Mouse (Mus musculus) lung, embryonic 15.5 days (tissue): ENCODE data around the gene Tanc2. TPM values are rescaled to one million over a fixed set of nuclear protein-coding genes. Genes with fewer than 3 reads are reported as not detected.

Experiments used
- ATAC-seq: fragments of 200-750 bp; cut with Nextera tagmentation; 2 replicates; pipeline ENCODE4 v1.8.0; 2017; ENCODE audit warnings: moderate number of reproducible peaks, borderline replicate concordance; ENCODE audit not compliant: low FRiP score, low TSS enrichment; ENCODE audit errors: extremely low read depth
- H3K27ac ChIP-seq: fragments of 300-500 bp; sonication (generic); 2 replicates; pipeline ENCODE4 v1.5.1; 2015; ENCODE audit warnings: moderate library complexity, mild to moderate bottlenecking, inconsistent platforms
- H3K27me3 ChIP-seq: fragments of 300-500 bp; sonication (generic); 2 replicates; pipeline ENCODE4 v1.6.1; 2015; ENCODE audit warnings: inconsistent platforms
- H3K36me3 ChIP-seq: fragments of 300-500 bp; sonication (generic); 2 replicates; pipeline ENCODE4 v1.6.1; 2015; ENCODE audit warnings: inconsistent platforms
- H3K4me1 ChIP-seq: fragments of 300-500 bp; sonication (generic); 2 replicates; pipeline ENCODE4 v1.6.1; 2015; ENCODE audit warnings: inconsistent platforms
- H3K4me2 ChIP-seq: fragments of 300-500 bp; sonication (generic); 2 replicates; pipeline ENCODE4 v1.6.1; 2015; ENCODE audit warnings: inconsistent platforms, mild to moderate bottlenecking, moderate library complexity
- H3K4me3 ChIP-seq: fragments of 300-500 bp; sonication (generic); 2 replicates; pipeline ENCODE4 v1.5.1; 2015; ENCODE audit warnings: mild to moderate bottlenecking, inconsistent platforms
- H3K9ac ChIP-seq: fragments of 300-500 bp; sonication (generic); 2 replicates; pipeline ENCODE4 v1.6.1; 2015; ENCODE audit warnings: inconsistent platforms
- H3K9me3 ChIP-seq: fragments of 300-500 bp; sonication (generic); 2 replicates; pipeline ENCODE4 v1.6.1; 2016; ENCODE audit warnings: inconsistent platforms
- WGBS: fragments of 180-500 bp; shearing (Covaris S2); methylation state at CpG from one replicate; pipeline ENCODE4 v1.1.7; 2015; 5-methylcytosine and 5-hydroxymethylcytosine counted together
- microRNA-seq: library from miRNA; unstranded; fragments of <30 nt; microRNA quantifications from one replicate; pipeline ENCODE4, GENCODE M21; 2016
- polyA plus RNA-seq: library from polyadenylated mRNA; unstranded; fragments of >200 nt; fragmentation: Nextera tagmentation; extraction: Ambion mirVana; gene quantifications from 2 replicates; pipeline ENCODE4 v1.2.1, GENCODE M21; 2015

The Tanc2 gene
- polyA plus RNA-seq, 1 experiment from 2014 or later: 13.9 TPM

DNA sequence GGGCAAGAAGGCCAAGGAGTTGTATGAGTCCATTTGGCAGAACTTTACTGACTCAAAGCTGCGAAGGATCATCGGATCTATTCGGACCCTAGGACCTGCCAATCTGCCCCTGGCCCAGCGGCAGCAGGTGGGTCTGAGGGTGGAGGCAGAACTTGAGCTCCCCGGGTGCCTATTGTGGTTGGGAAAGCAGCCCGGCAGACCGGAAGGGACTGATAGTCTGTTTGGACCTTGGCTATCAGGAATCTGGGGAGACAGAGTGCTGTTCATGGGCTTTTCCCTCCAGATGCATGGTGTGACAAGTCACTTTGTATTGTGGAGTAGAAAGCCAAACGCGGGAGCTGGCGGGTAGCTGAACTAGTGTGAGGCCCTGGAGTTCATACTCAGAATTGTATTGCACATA, 379.2 kb downstream of the Tanc2 start:
- peak overlapping the region; percentile 95 for H3K4me2 ChIP-seq

DNA sequence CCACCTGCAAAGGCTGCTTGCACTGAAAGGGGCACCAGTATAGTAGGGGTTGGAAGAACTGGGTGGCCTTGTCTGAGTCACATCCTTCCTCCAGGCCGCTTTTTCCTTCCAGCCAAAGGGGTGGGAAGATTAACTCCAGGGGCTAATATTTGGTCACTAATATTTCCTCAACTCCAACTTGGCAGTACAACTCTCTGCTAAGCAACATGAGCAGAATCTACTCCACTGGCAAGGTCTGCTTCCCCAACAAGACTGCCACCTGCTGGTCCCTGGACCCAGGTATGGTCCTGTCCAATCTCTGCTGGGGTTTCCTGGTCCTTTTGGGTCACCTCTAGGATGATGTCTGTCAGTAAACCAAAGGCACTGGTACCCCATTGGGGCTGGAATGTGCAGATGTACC, 379.7 kb downstream of the Tanc2 start:
- ATAC-seq: no peak
- H3K4me3 ChIP-seq: no peak overlapping the region
- H3K4me2 ChIP-seq: peak overlapping the region; percentile 95; the same call in 1 of the 2 replicates
- H3K27me3 ChIP-seq: peaks cover 32% of the 10 kb centered on the region
- WGBS: 39% methylated on average over 1 of the region's 1 CpGs
- H3K9me3 ChIP-seq: no peaks in the 10 kb centered on the region
- H3K9ac ChIP-seq: no peak overlapping the region
- H3K36me3 ChIP-seq: no peaks in the 10 kb centered on the region
- no peak overlapping the region for H3K27ac ChIP-seq
- peaks cover 14% of the 10 kb centered on the region for H3K4me1 ChIP-seq

More for the DNA sequence above, 379.2 kb downstream of the Tanc2 start:
- 49% methylated on average over 10 of the region's 10 CpGs for WGBS
- H3K9me3 ChIP-seq: no peaks in the 10 kb centered on the region
- no peaks in the 10 kb centered on the region for H3K36me3 ChIP-seq
- H3K27ac ChIP-seq: no peak overlapping the region
- no peak overlapping the region for H3K9ac ChIP-seq
- peaks cover 14% of the 10 kb centered on the region for H3K4me1 ChIP-seq
- peak overlapping the region; percentile 56; the same call in 1 of the 2 replicates for H3K4me3 ChIP-seq
- H3K27me3 ChIP-seq: peaks cover 32% of the 10 kb centered on the region
- ATAC-seq: no peak

GRCm38 (mm10) chr11:105974593-105974992, 384.8 kb downstream of the Tanc2 start:
- H3K4me2 ChIP-seq: no peak overlapping the region
- H3K27ac ChIP-seq: no peak overlapping the region
- H3K9me3 ChIP-seq: no peaks in the 10 kb centered on the region
- no peaks in the 10 kb centered on the region for H3K36me3 ChIP-seq
- no peak overlapping the region for H3K9ac ChIP-seq
- H3K4me3 ChIP-seq: no peak overlapping the region
- H3K27me3 ChIP-seq: no peaks in the 10 kb centered on the region
- WGBS: 78% methylated on average over 6 of the region's 6 CpGs
- no peak for ATAC-seq
- no peaks in the 10 kb centered on the region for H3K4me1 ChIP-seq

GRCm38 (mm10) chr11:105975050-105975449, 385.3 kb downstream of the Tanc2 start:
- H3K4me1 ChIP-seq: no peaks in the 10 kb centered on the region
- no peaks in the 10 kb centered on the region for H3K36me3 ChIP-seq
- H3K4me3 ChIP-seq: no peak overlapping the region
- 71% methylated on average over 3 of the region's 3 CpGs for whole genome bisulfite sequencing
- H3K27ac ChIP-seq: no peak overlapping the region
- no peaks in the 10 kb centered on the region for H3K27me3 ChIP-seq
- ATAC-seq: no peak
- no peaks in the 10 kb centered on the region for H3K9me3 ChIP-seq
- H3K4me2 ChIP-seq: no peak overlapping the region
- H3K9ac ChIP-seq: no peak overlapping the region

DNA sequence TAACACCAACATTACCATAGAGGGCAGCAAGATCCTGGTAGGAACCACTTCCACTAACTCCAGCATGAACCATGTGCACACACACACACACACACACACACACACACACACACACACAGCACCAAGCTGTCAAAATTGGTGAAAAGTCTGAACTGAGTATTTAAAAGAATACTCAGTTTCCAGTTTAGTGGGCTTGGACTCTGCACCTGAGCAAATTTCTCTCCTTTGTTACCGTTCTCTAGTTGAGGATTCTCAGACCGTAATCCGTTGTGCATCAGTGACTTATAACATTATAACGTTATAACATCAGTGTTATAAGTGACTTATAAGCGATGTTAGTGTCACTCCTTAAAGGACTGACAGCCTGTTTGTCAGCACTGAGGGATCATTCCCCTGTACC, 385.9 kb downstream of the Tanc2 start:
- Histone ChIP-seq H3K27me3 (no peaks in the 10 kb centered on the region), H3K9me3 (no peaks in the 10 kb centered on the region), H3K27ac (no peak overlapping the region), H3K4me1 (no peaks in the 10 kb centered on the region), H3K4me2 (no peak overlapping the region), H3K36me3 (no peaks in the 10 kb centered on the region), H3K9ac (no peak overlapping the region), H3K4me3 (no peak overlapping the region)
- WGBS: 82% methylated on average over 5 of the region's 5 CpGs
- no peak for ATAC-seq

DNA sequence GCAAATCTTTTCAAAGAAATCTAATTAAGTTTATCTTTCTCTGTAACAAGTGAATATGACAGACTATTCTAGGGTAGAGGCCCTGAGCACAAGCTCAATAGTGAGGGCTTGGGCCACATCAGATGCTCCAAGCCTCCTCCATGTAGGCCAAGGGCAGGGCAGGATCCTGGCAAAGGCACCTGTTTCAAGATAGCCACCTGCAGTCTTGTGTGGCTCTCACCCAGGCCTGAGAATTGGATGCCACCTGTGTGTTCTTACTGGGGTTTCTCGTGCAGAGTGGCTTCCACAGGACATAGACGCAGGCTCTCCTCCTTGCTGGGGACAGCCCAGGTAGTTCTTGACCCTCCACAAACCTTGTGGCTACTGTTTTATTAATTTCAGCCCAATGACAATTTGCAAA, 388.4 kb downstream of the Tanc2 start:
- Histone ChIP-seq H3K9ac (no peak overlapping the region), H3K27me3 (no peaks in the 10 kb centered on the region), H3K4me3 (no peak overlapping the region), H3K9me3 (no peaks in the 10 kb centered on the region), H3K4me2 (no peak overlapping the region), H3K36me3 (no peaks in the 10 kb centered on the region), H3K27ac (no peak overlapping the region), H3K4me1 (no peaks in the 10 kb centered on the region)
- ATAC-seq: no peak
- 76% methylated on average over 2 of the region's 2 CpGs for WGBS

GRCm38 (mm10) chr11:105978634-105979033, 388.8 kb downstream of the Tanc2 start:
- ATAC-seq: no peak

More at GRCm38 (mm10) chr11:105978634-105979033, 388.8 kb downstream of the Tanc2 start:
- Histone ChIP-seq H3K4me2 (no peak overlapping the region), H3K9me3 (no peaks in the 10 kb centered on the region), H3K36me3 (no peaks in the 10 kb centered on the region), H3K27ac (no peak overlapping the region), H3K4me1 (no peaks in the 10 kb centered on the region), H3K27me3 (no peaks in the 10 kb centered on the region), H3K9ac (no peak overlapping the region), H3K4me3 (no peak overlapping the region)
- 50% methylated on average over 5 of the region's 5 CpGs for WGBS

Small RNA genes lying within 50 kb of the gene (microRNA-seq; reads per million reads assigned to microRNA genes)
- gene Gm23990: not detected

Other genes starting within 250 kb of the Tanc2 start
- 0.13 and 0.15 TPM in 2 replicates for gene March10, start 133.3 kb upstream of the Tanc2 start, polyA plus RNA-seq